Mouse (Mus musculus): ENCODE measurements around the gene Ush2a. TPM values are rescaled to one million over a fixed set of nuclear protein-coding genes. Genes with fewer than 3 reads are reported as not detected.

Ush2a gene
- polyA plus RNA-seq, 1 experiment from 2014 or later: 0.09 TPM

DNA sequence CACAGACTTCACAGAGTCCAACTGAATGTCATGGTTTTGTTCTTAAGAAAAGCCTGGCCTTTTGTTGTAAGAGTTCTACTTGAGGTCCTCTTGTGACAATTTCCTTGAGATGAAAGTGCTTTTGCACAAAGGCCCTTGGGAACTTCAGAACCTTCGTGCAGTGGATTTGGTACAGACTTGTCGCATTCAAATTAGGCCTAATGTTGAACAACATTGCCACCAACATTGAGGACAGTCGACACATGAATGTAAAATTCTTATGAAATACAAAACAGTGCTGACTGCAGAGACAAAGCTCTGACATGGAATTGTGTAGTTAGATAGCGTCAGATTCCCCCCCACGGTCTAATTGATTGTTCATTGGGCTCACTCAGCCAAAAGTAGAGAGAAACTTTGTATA, 243.1 kb downstream of the Ush2a start:
- peaks cover 8% of the 10 kb centered on the region for H3K4me1 ChIP-seq
- 85% methylated on average over 5 of the region's 5 CpGs for WGBS
- no peaks in the 10 kb centered on the region for H3K27me3 ChIP-seq (replicated peaks; ENCODE audit: low read depth, poor library complexity, severe bottlenecking)
- no peak for DNase-seq (ENCODE audit: low spot score)
- no peaks in the 10 kb centered on the region for H3K9me3 ChIP-seq
- H3K36me3 ChIP-seq (replicated peaks): no peaks in the 10 kb centered on the region
- H3K4me3 ChIP-seq: no peak overlapping the region
- H3K27ac ChIP-seq (replicated peaks): no peak overlapping the region

DNA sequence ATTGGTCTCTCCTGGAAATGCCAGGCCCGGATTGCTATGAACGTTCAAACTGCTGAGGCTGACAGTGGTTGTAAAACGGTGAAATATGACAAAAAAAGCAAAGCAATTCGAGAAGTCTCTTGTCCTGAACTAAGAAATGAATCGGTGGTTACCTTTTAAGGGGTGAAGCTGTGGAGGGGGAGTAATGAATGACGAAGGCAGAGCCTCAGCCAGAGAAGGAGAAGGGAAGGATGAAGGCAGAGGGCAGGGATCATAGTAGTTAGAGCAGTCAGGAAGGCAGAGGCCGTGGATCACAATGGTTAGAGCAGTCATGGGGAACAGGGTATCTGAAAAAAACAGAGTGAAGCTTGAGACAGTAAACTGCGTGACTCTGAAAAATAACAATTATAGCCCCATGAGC, 257.0 kb downstream of the Ush2a start:
- H3K36me3 ChIP-seq (replicated peaks): no peaks in the 10 kb centered on the region
- H3K27ac ChIP-seq (replicated peaks): no peak overlapping the region
- H3K4me1 ChIP-seq: no peaks in the 10 kb centered on the region
- no peaks in the 10 kb centered on the region for H3K9me3 ChIP-seq
- WGBS: 86% methylated on average over 8 of the region's 8 CpGs
- no peak for DNase-seq (ENCODE audit: low spot score)
- H3K27me3 ChIP-seq (replicated peaks; ENCODE audit: low read depth, poor library complexity, severe bottlenecking): no peaks in the 10 kb centered on the region
- H3K4me3 ChIP-seq: no peak overlapping the region

DNA sequence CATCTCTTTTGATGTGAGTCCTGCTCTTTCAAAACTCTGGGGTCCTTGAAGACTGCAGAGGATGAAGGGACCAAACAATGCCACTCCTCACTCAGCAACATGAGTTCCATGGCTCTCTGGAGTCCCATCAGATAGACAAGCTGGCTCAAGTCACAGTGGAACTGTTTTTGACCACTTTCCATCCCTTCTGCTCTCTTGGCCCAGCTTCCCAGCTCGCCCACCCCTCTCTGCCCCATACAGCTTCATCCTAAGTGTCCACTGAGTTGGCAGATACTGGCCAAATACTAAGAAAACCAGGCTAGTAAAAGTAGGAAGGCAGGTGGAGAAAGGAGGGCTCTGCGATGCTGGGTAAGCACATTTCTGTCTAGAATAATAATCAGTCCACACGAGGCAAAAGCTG, 265.6 kb downstream of the Ush2a start:
- H3K36me3 ChIP-seq (replicated peaks): no peaks in the 10 kb centered on the region
- no peak overlapping the region for H3K4me3 ChIP-seq
- H3K4me1 ChIP-seq: no peaks in the 10 kb centered on the region
- no peak overlapping the region for H3K27ac ChIP-seq (replicated peaks)
- WGBS: 78% methylated on average over 3 of the region's 3 CpGs
- no peak for DNase-seq (ENCODE audit: low spot score)
- peaks cover 4% of the 10 kb centered on the region; the same call in 1 of the 2 replicates for H3K9me3 ChIP-seq
- H3K27me3 ChIP-seq (replicated peaks; ENCODE audit: low read depth, poor library complexity, severe bottlenecking): no peaks in the 10 kb centered on the region

DNA sequence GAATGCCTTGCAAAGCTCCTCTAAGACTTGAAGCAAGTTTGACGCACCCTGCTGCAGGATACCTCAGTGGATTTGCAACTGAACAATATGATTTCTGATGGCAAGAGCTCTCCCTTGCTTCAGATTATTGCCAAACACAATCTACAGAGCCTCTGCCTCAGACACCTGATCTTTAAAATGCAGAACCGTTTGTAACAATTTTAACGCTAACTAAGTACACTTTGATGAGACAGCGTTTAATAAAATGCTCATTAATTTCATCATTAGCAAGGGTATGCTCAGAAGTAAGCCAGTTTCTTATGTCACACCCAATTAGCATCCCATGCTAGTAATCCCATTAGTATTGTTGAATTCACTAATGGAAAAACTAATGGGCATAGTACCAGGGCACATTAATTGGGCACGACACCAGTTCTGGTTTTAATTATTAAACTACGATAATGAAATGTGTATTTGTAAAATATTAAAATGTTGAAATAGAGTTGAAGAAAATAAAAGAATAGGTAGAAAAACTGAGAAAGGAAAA, 267.8 kb downstream of the Ush2a start:
- Histone ChIP-seq H3K27ac (replicated peaks) (no peak overlapping the region), H3K36me3 (replicated peaks) (no peaks in the 10 kb centered on the region), H3K4me1 (no peaks in the 10 kb centered on the region), H3K4me3 (no peak overlapping the region), H3K9me3 (peaks cover 4% of the 10 kb centered on the region; the same call in 1 of the 2 replicates), H3K27me3 (replicated peaks; ENCODE audit: low read depth, poor library complexity, severe bottlenecking) (no peaks in the 10 kb centered on the region)
- no peak for DNase-seq (ENCODE audit: low spot score)
- WGBS: 80% methylated on average over 6 of the region's 6 CpGs

DNA sequence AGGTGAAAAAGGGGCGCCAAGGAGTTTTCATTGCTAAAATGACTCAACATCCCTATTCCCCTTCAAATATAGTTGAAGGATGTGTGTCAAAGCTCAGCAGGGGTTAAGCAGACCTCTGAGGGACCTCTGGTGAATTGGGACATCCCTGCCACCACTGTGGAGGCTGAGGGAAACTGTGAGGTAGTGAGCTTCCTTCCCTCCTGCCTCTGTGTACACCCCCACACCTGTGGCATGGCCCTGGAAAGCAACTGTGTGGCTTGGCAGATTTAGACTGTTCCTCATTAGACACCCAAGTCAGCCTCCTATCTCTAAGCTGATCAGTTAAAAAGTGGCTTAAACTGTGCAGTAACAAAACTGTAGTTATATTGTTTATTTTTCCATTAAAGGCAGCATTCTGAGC, 275.2 kb downstream of the Ush2a start:
- Histone ChIP-seq H3K27me3 (replicated peaks; ENCODE audit: low read depth, poor library complexity, severe bottlenecking) (no peaks in the 10 kb centered on the region), H3K4me1 (no peaks in the 10 kb centered on the region), H3K27ac (replicated peaks) (no peak overlapping the region), H3K4me3 (no peak overlapping the region), H3K9me3 (no peaks in the 10 kb centered on the region), H3K36me3 (replicated peaks) (no peaks in the 10 kb centered on the region)
- DNase-seq (ENCODE audit: low spot score): no peak
- WGBS: 85% methylated on average over 1 of the region's 1 CpGs

DNA sequence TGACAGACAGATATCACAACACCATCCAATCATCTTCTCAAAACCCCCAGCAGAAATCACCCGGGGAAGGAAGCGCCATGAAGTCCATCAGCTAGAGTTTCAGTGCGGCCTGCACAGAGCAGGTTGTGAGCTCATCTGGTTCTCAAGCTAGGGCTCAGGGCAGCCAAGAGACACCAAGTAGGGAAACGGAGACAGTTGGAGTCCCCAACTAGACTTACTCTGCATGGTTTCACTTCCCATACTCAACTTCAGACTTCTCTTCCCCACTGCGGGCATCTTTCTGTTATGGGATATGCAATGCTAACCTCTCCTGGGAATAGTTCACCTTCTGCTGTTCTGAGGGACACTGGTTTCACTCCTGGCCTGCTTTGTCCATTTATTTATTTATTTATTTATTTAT, 277.8 kb downstream of the Ush2a start:
- no peak for DNase-seq (ENCODE audit: low spot score)
- Histone ChIP-seq H3K36me3 (replicated peaks) (no peaks in the 10 kb centered on the region), H3K4me1 (no peaks in the 10 kb centered on the region), H3K27me3 (replicated peaks; ENCODE audit: low read depth, poor library complexity, severe bottlenecking) (no peaks in the 10 kb centered on the region), H3K9me3 (no peaks in the 10 kb centered on the region), H3K4me3 (no peak overlapping the region), H3K27ac (replicated peaks) (no peak overlapping the region)
- WGBS: 92% methylated on average over 5 of the region's 5 CpGs

DNA sequence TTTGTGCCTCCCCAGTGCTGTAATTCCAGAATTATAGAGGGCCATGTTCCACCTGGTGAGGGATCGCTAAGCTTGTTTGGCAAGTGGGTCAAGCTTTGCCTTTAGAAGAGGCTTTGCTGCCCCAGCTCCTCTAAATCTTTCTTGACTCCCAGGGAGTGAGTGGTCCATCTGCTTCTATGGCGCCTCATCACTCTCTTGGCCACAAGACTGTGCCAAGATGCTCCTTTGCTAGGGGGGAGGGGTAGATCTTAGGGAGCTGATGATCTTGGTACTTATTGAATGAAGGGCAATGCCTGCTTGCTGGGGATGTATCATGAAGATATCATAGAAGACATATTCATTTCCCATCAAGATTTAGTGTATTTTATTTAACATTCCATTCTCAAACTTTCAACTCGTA, 279.7 kb downstream of the Ush2a start:
- WGBS: 96% methylated on average over 3 of the region's 3 CpGs
- Histone ChIP-seq H3K36me3 (replicated peaks) (no peaks in the 10 kb centered on the region), H3K27ac (replicated peaks) (no peak overlapping the region), H3K4me3 (no peak overlapping the region), H3K9me3 (no peaks in the 10 kb centered on the region), H3K27me3 (replicated peaks; ENCODE audit: low read depth, poor library complexity, severe bottlenecking) (no peaks in the 10 kb centered on the region), H3K4me1 (no peaks in the 10 kb centered on the region)
- DNase-seq (ENCODE audit: low spot score): no peak

DNA sequence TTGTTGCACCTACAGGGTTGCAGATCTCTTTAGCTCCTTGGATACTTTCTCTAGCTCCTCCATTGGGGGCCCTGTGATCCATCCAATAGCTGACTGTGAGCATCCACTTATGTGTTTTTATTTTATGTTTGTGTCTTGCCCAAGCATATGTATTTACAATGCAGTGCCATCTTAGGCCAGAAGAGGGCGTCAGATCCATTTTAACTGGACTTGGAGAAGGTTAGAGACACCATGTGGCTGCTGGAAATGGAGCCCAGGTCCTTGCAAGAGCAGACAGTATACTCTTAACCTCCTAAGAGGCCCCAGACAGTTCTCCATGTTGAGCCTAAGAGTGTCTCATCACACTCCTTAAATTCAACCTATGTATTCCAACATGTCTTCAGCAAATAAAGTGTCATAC, 281.5 kb downstream of the Ush2a start:
- no peak for DNase-seq (ENCODE audit: low spot score)
- Histone ChIP-seq H3K4me3 (no peak overlapping the region), H3K27me3 (replicated peaks; ENCODE audit: low read depth, poor library complexity, severe bottlenecking) (no peaks in the 10 kb centered on the region), H3K36me3 (replicated peaks) (no peaks in the 10 kb centered on the region), H3K27ac (replicated peaks) (no peak overlapping the region), H3K4me1 (no peaks in the 10 kb centered on the region), H3K9me3 (no peaks in the 10 kb centered on the region)
- 38% methylated on average over 1 of the region's 1 CpGs for WGBS

DNA sequence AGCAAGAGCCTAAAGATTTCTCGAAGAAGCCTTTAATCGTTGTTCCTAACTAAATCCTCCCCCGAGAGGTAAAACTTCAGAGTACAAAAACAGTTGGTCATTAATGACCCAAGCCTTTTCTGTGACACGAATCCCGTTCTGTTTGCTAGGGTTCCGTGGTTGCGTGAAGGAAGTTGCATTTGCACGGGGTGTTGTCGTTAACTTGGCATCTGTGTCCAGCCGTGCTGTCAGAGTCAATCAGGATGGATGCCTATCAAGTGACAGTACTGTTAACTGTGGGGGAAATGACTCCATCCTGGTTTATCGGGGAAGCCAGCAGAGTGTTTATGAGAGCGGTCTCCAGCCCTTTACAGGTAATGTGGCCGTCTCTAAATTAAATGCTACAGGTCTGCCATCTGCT, 287.9 kb downstream of the Ush2a start:
- peaks cover 5% of the 10 kb centered on the region; the same call in 1 of the 2 replicates for H3K4me1 ChIP-seq
- H3K27ac ChIP-seq (replicated peaks): no peak overlapping the region
- DNase-seq (ENCODE audit: low spot score): peak; percentile 11
- 65% methylated on average over 13 of the region's 13 CpGs for WGBS
- H3K27me3 ChIP-seq (replicated peaks; ENCODE audit: low read depth, poor library complexity, severe bottlenecking): no peaks in the 10 kb centered on the region
- H3K9me3 ChIP-seq: no peaks in the 10 kb centered on the region
- no peak overlapping the region for H3K4me3 ChIP-seq
- no peaks in the 10 kb centered on the region for H3K36me3 ChIP-seq (replicated peaks)

DNA sequence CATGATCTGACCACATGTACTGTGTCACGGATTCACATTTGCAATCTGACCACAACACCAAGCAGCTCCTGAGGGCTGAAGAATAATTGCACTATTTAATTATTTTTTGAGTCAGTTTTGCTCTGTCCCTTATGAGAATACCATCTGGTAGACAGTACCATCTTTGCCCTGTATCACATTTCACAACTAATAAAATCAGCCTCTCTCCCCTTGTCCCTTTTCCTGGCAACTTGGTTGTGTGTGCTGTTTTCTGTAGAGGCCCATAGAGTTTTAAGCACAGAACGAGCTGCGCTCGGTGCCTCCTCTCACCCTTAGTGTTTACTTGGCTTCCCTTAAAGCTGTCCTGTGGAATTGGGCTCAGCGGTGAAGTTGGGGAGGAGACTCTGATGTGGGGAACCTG, 290.0 kb downstream of the Ush2a start:
- no peak overlapping the region for H3K4me3 ChIP-seq
- H3K9me3 ChIP-seq: no peaks in the 10 kb centered on the region
- no peaks in the 10 kb centered on the region for H3K27me3 ChIP-seq (replicated peaks; ENCODE audit: low read depth, poor library complexity, severe bottlenecking)
- H3K27ac ChIP-seq (replicated peaks): no peak overlapping the region
- H3K4me1 ChIP-seq: peaks cover 5% of the 10 kb centered on the region; the same call in 1 of the 2 replicates
- DNase-seq (ENCODE audit: low spot score): no peak
- H3K36me3 ChIP-seq (replicated peaks): no peaks in the 10 kb centered on the region
- WGBS: 84% methylated on average over 5 of the region's 5 CpGs

DNA sequence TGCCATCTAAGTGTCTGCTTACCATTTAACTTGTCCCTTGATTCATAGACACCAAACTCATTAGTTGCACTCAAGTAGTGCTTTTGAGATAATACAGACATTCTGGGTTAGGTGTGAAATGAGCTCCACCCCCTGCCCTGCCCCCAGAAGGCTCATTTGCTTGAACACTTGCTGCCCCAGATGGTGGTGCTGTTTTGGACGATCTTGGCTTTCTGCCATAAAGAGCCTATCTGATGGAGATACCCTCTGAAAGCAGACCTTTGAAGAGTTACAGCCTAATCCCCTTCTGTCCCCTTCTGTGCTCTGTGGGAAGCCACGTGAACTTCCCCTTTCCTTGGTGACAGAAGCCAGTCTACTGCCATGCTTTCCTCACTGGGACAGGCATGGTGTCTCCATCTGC, 297.1 kb downstream of the Ush2a start:
- no peaks in the 10 kb centered on the region for H3K9me3 ChIP-seq
- H3K36me3 ChIP-seq (replicated peaks): no peaks in the 10 kb centered on the region
- no peak overlapping the region for H3K27ac ChIP-seq (replicated peaks)
- 55% methylated on average over 2 of the region's 2 CpGs for WGBS
- no peaks in the 10 kb centered on the region for H3K27me3 ChIP-seq (replicated peaks; ENCODE audit: low read depth, poor library complexity, severe bottlenecking)
- H3K4me1 ChIP-seq: peaks cover 9% of the 10 kb centered on the region; the same call in 1 of the 2 replicates
- no peak overlapping the region for H3K4me3 ChIP-seq
- DNase-seq (ENCODE audit: low spot score): no peak

DNA sequence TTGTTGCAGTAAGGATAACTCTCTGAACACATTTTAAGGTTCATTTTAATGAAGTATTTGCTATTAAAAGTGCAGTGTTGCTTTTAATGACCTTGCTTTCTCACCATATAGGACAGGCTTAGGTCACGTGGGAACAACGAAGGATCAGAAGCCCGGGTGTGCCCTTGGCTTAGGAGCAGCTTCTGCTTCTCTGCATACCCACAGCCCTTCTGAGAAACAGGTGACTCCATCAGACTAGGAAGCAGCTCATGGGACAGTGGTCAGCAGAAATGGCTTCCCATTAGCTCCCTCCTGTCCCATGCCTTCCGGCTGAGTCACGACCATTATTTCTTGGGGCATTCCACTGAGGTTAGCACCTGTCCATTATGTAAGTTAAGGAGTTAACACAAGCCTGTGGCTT, 304.4 kb downstream of the Ush2a start:
- Histone ChIP-seq H3K27ac (replicated peaks) (no peak overlapping the region), H3K27me3 (replicated peaks; ENCODE audit: low read depth, poor library complexity, severe bottlenecking) (no peaks in the 10 kb centered on the region), H3K4me1 (no peaks in the 10 kb centered on the region), H3K9me3 (no peaks in the 10 kb centered on the region), H3K36me3 (replicated peaks) (no peaks in the 10 kb centered on the region), H3K4me3 (no peak overlapping the region)
- 90% methylated on average over 5 of the region's 5 CpGs for WGBS
- no peak for DNase-seq (ENCODE audit: low spot score)

DNA sequence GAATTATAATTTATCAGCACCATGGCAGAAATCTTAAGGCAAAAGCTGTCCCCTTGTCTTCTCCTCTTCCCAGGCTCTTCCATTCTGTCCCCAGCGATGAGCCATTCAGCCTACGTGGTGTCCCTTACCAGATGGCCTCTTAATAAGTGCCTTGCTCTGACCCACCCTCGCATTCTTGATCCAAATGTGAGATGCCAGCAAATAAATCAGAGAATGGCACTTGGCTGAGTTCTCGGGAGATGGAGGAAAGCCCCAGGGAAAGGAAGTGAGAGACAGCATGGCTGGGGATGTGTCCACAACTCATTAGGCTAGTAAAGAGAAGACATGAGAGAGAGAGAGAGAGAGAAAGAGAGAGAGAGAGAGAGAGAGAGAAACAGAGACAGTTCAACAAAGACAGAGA, 305.7 kb downstream of the Ush2a start:
- Histone ChIP-seq H3K9me3 (no peaks in the 10 kb centered on the region), H3K27ac (replicated peaks) (no peak overlapping the region), H3K36me3 (replicated peaks) (no peaks in the 10 kb centered on the region), H3K27me3 (replicated peaks; ENCODE audit: low read depth, poor library complexity, severe bottlenecking) (no peaks in the 10 kb centered on the region), H3K4me1 (no peaks in the 10 kb centered on the region), H3K4me3 (no peak overlapping the region)
- 77% methylated on average over 4 of the region's 4 CpGs for WGBS
- no peak for DNase-seq (ENCODE audit: low spot score)

All from embryonic facial prominence, embryonic 10.5 days (tissue).